Mouse (Mus musculus): ENCODE data around the gene Itga1.

DNA sequence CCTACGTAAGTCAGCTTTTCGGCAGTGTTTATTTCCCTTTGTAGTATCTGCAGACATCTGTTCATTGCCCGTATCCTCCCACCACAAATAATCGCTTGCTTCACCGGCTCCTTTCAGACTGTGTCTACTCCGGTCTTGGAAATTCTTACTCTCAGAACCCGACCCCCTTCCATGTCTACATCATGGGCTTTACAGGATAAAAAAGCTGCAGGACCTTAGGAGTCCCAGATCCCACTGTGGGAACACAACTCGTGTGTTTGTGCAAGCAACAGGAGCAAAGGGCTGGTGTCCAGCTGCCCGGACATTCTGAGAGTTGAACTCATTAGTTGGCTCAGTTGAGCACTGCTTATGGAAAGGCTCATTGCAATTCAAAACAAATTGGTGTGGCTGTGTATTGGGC is 47.0 kb downstream of the Itga1 start:
- TF ChIP-seq POLR2A (IDR thresholded peaks at IDR 0.05; ENCODE audit: control insufficient read depth in 1 of 2, insufficient read depth in 1 of 2, low read depth in 1 of 2, low read length in 2 of 2, poor library complexity in 1 of 2) (no peak), ZKSCAN1 (IDR thresholded peaks at IDR 0.05; ENCODE audit: low read depth, low read length) (no peak), POLR2AphosphoS2 (IDR thresholded peaks at IDR 0.05; ENCODE audit: low read length) (no peak), CTCF (IDR thresholded peaks at IDR 0.05 in 2 of 3, conservative IDR thresholded peaks at IDR 0.05 in 1 of 3; ENCODE audit: control insufficient read depth in 1 of 3, insufficient read depth in 1 of 3, low read depth in 2 of 3, low read length in 3 of 3, poor library complexity in 1 of 3, severe bottlenecking in 1 of 3) (no peak), JUND (IDR thresholded peaks at IDR 0.05; ENCODE audit: low read depth, low read length) (no peak), ZC3H11A (IDR thresholded peaks at IDR 0.05; ENCODE audit: low read depth, low read length) (no peak), MXI1 (IDR thresholded peaks at IDR 0.05; ENCODE audit: low read depth, low read length) (no peak), MAZ (IDR thresholded peaks at IDR 0.05; ENCODE audit: low read depth, low read length) (no peak), ZMIZ1 (IDR thresholded peaks at IDR 0.05; ENCODE audit: low read depth, low read length) (no peak), BHLHE40 (IDR thresholded peaks at IDR 0.05; ENCODE audit: borderline replicate concordance, low read depth, low read length) (no peak), ZNF384 (IDR thresholded peaks at IDR 0.05; ENCODE audit: low read depth, low read length) (no peak), TAL1 (IDR thresholded peaks at IDR 0.05; ENCODE audit: low read length) (no peak), CHD1 (IDR thresholded peaks at IDR 0.05; ENCODE audit: low read depth, low read length) (no peak), EP300 (IDR thresholded peaks at IDR 0.05; ENCODE audit: low read depth in 1 of 2, low read length in 2 of 2) (no peak)
